Mouse (Mus musculus): Measurements from ENCODE around the gene Otogl.

DNA sequence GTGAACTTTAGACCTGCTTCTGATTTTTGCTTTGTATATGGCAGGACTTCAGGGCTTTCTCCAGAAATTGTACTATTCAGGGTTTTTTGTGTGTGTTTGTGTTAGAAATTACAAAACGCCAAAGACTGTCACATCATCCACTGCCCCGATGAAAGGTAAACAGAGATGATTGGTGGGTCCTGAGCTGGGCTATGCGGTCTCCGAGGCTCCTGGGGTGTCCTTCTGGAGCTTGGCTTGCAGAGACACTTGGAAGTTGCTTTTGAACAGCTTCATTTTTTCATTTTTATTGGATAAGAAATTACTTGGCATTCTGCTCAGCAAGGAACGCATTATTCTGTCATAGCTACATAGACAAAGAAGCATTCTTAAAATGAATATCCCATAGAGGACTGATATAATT, 44.7 kb upstream of the Otogl start:
- no peak for TF ChIP-seq CTCF (IDR thresholded peaks at IDR 0.05; ENCODE audit: borderline replicate concordance, insufficient read depth, low read length)
- no peak for TF ChIP-seq POLR2A (IDR thresholded peaks at IDR 0.05; ENCODE audit: low read depth, low read length)
